Mouse (Mus musculus): Measurements from ENCODE around the gene Lpgat1. TPM values are rescaled to one million over a fixed set of nuclear protein-coding genes. Genes with fewer than 3 reads are reported as not detected.

Lpgat1 gene
- polyA plus RNA-seq (2017; shearing (Covaris generic)), result 1 to 10 TPM; 5.3 to 6.2 TPM

- peak; percentile 72 for ATAC-seq
Measured at GRCm38 (mm10) chr1:191717601-191718498, at the start of gene Lpgat1. Lpgat1 (plus strand) TSS chr1:191717834.

- no peak for ATAC-seq
Measured at GRCm38 (mm10) chr1:191668030-191668429, 49.6 kb upstream of the Lpgat1 start.

- no peak for ATAC-seq
Measured at GRCm38 (mm10) chr1:191674071-191674470, 43.6 kb upstream of the Lpgat1 start.

GRCm38 (mm10) chr1:191681633-191682032 lies 36.0 kb upstream of the Lpgat1 start:
- ATAC-seq, result no peak

- no peak for ATAC-seq
Measured at GRCm38 (mm10) chr1:191687531-191687930, 30.1 kb upstream of the Lpgat1 start.

- ATAC-seq, result no peak
Measured at GRCm38 (mm10) chr1:191693231-191693630, 24.4 kb upstream of the Lpgat1 start.

- no peak for ATAC-seq
Measured at GRCm38 (mm10) chr1:191698253-191698795, 19.3 kb upstream of the Lpgat1 start.

- no peak for ATAC-seq
Measured at GRCm38 (mm10) chr1:191704535-191704934, 13.1 kb upstream of the Lpgat1 start.

- ATAC-seq, result no peak
Measured at GRCm38 (mm10) chr1:191706541-191707078, 11.0 kb upstream of the Lpgat1 start.

GRCm38 (mm10) chr1:191709811-191710210 lies 7.8 kb upstream of the Lpgat1 start:
- no peak for ATAC-seq

- no peak for ATAC-seq
Measured at GRCm38 (mm10) chr1:191712224-191712838, 5.3 kb upstream of the Lpgat1 start.

- no peak for ATAC-seq
Measured at GRCm38 (mm10) chr1:191713813-191714212, 3.8 kb upstream of the Lpgat1 start.

- no peak for ATAC-seq
Measured at GRCm38 (mm10) chr1:191715150-191715549, 2.5 kb upstream of the Lpgat1 start.

GRCm38 (mm10) chr1:191717141-191717540 lies 493 bp upstream of the Lpgat1 start:
- ATAC-seq, result no peak

GRCm38 (mm10) chr1:191718522-191719281 lies 1.1 kb downstream of the Lpgat1 start:
- peak; percentile 36 for ATAC-seq

- no peak for ATAC-seq
Measured at GRCm38 (mm10) chr1:191719326-191719725, 1.7 kb downstream of the Lpgat1 start.

- ATAC-seq, result no peak
Measured at GRCm38 (mm10) chr1:191720419-191720818, 2.8 kb downstream of the Lpgat1 start.

GRCm38 (mm10) chr1:191722706-191723105 lies 5.1 kb downstream of the Lpgat1 start:
- no peak for ATAC-seq

- ATAC-seq, result no peak
Measured at GRCm38 (mm10) chr1:191723675-191724074, 6.0 kb downstream of the Lpgat1 start.

- no peak for ATAC-seq
Measured at GRCm38 (mm10) chr1:191724385-191725061, 6.9 kb downstream of the Lpgat1 start.

- ATAC-seq, result no peak
Measured at GRCm38 (mm10) chr1:191732623-191733022, 15.0 kb downstream of the Lpgat1 start.

- ATAC-seq, result no peak
Measured at GRCm38 (mm10) chr1:191733822-191734221, 16.2 kb downstream of the Lpgat1 start.
